Mouse (Mus musculus): ENCODE results near the gene Kdm6b. TPM values are rescaled to one million over a fixed set of nuclear protein-coding genes. Genes with fewer than 3 reads are reported as not detected.

The Kdm6b gene
- total RNA-seq, 2 experiments from 2014 or later: 32.7 to 34.8 TPM

GRCm38 (mm10) chr11:69390400-69391034 is 23.0 kb downstream of the Kdm6b start:
- DNase-seq (ENCODE audit: low spot score in 2 of 2): peak in 1 of 2 experiments; percentile 31

- peak in 1 of 2 experiments; percentile 53 for DNase-seq (ENCODE audit: low spot score in 2 of 2)
Measured at GRCm38 (mm10) chr11:69389531-69390399, 23.7 kb downstream of the Kdm6b start.

- DNase-seq (ENCODE audit: low spot score in 2 of 2): no peak
Measured at GRCm38 (mm10) chr11:69388680-69389079, 24.8 kb downstream of the Kdm6b start.

GRCm38 (mm10) chr11:69386758-69387157 is 26.7 kb downstream of the Kdm6b start:
- no peak for DNase-seq (ENCODE audit: low spot score in 2 of 2)

GRCm38 (mm10) chr11:69384979-69385378 is 28.5 kb downstream of the Kdm6b start:
- DNase-seq (ENCODE audit: low spot score in 2 of 2): no peak

GRCm38 (mm10) chr11:69382478-69383105 is 30.9 kb downstream of the Kdm6b start:
- DNase-seq (ENCODE audit: low spot score in 2 of 2): no peak

- DNase-seq (ENCODE audit: low spot score in 2 of 2): no peak
Measured at GRCm38 (mm10) chr11:69381356-69381755, 32.1 kb downstream of the Kdm6b start.

GRCm38 (mm10) chr11:69379600-69379999 is 33.9 kb downstream of the Kdm6b start:
- no peak for DNase-seq (ENCODE audit: low spot score in 2 of 2)

GRCm38 (mm10) chr11:69377766-69378165 is 35.7 kb downstream of the Kdm6b start:
- no peak for DNase-seq (ENCODE audit: low spot score in 2 of 2)

- DNase-seq (ENCODE audit: low spot score in 2 of 2): no peak
Measured at GRCm38 (mm10) chr11:69375646-69376045, 37.8 kb downstream of the Kdm6b start.

GRCm38 (mm10) chr11:69373223-69373965 is 40.1 kb downstream of the Kdm6b start:
- DNase-seq (ENCODE audit: low spot score in 2 of 2): no peak

- no peak for DNase-seq (ENCODE audit: low spot score in 2 of 2)
Measured at GRCm38 (mm10) chr11:69372780-69373170, 40.7 kb downstream of the Kdm6b start.

- no peak for DNase-seq (ENCODE audit: low spot score in 2 of 2)
Measured at GRCm38 (mm10) chr11:69372056-69372779, 41.3 kb downstream of the Kdm6b start.

GRCm38 (mm10) chr11:69371601-69372000 is 41.9 kb downstream of the Kdm6b start:
- DNase-seq (ENCODE audit: low spot score in 2 of 2): no peak

- no peak for DNase-seq (ENCODE audit: low spot score in 2 of 2)
Measured at GRCm38 (mm10) chr11:69370817-69371215, 42.7 kb downstream of the Kdm6b start.

GRCm38 (mm10) chr11:69369990-69370816 is 43.3 kb downstream of the Kdm6b start:
- no peak for DNase-seq (ENCODE audit: low spot score in 2 of 2)

- DNase-seq (ENCODE audit: low spot score in 2 of 2): no peak
Measured at GRCm38 (mm10) chr11:69369215-69369989, 44.1 kb downstream of the Kdm6b start, which contains the start of gene Chd3. Gene Chd3 (minus strand): TSS chr11:69369406.

- peak; percentile 56 to 62 for DNase-seq (ENCODE audit: low spot score in 2 of 2)
Measured at GRCm38 (mm10) chr11:69368356-69369214, 44.9 kb downstream of the Kdm6b start.
